Mouse (Mus musculus): Measurements from ENCODE around the gene Heatr5a. TPM values are rescaled to one million over a fixed set of nuclear protein-coding genes. Genes with fewer than 3 reads are reported as not detected.

Heatr5a gene
- polyA plus RNA-seq, 1 experiment: not detected

DNA sequence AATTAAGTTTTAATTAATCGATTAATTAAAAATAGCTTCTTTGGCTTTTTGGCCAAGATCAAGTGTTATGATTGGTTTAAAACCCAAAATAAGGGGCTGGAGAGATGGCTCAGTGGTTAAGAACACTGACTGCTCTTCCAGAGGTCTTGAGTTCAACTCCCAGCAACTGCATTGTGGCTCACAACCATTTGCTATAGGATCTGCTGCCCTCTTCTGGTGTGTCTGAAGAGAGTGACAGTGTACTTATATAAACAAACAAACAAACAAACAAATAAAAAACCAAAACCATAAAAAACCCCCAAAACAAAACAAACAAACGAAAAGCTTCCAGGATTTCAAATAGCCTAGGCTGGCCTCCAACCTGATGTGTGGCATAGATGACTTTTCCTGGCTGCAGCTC is 89.3 kb downstream of the Heatr5a start:
- no peak for TF ChIP-seq POLR2A (IDR thresholded peaks at IDR 0.05; ENCODE audit: insufficient read depth, low read depth, low read length)
- WGBS: 86% methylated on average over 2 of the region's 2 CpGs
- Histone ChIP-seq H3K4me1 (ENCODE audit: control insufficient read depth, insufficient read depth, low read length) (no peaks in the 10 kb centered on the region; the same call in 1 of the 2 replicates), H3K4me3 (ENCODE audit: insufficient read depth, low read depth, low read length) (no peak overlapping the region), H3K27ac (ENCODE audit: insufficient read depth, low read depth, low read length) (no peak overlapping the region)

GRCm38 (mm10) chr12:51871446-51872144 is 99.5 kb downstream of the Heatr5a start:
- Histone ChIP-seq H3K4me1 (ENCODE audit: control insufficient read depth, insufficient read depth, low read length) (no peaks in the 10 kb centered on the region), H3K27ac (ENCODE audit: insufficient read depth, low read depth, low read length) (no peak overlapping the region), H3K4me3 (ENCODE audit: insufficient read depth, low read depth, low read length) (no peak overlapping the region)
- no peak for TF ChIP-seq CTCF (IDR thresholded peaks at IDR 0.05; ENCODE audit: insufficient read depth, low read depth, low read length)
- 73% methylated on average over 11 of the region's 11 CpGs for WGBS

- 87% methylated on average over 3 of the region's 3 CpGs for WGBS
- no peak overlapping the region for H3K4me3 ChIP-seq (ENCODE audit: insufficient read depth, low read depth, low read length)
- TF ChIP-seq POLR2A (IDR thresholded peaks at IDR 0.05; ENCODE audit: insufficient read depth, low read depth, low read length) (no peak), CTCF (IDR thresholded peaks at IDR 0.05; ENCODE audit: insufficient read depth, low read depth, low read length) (no peak)
Observed at GRCm38 (mm10) chr12:51869511-51869910, 101.6 kb downstream of the Heatr5a start.

GRCm38 (mm10) chr12:51867076-51867475 is 104.0 kb downstream of the Heatr5a start:
- Histone ChIP-seq H3K4me1 (ENCODE audit: control insufficient read depth, insufficient read depth, low read length) (peaks cover 8% of the 10 kb centered on the region), H3K4me3 (ENCODE audit: insufficient read depth, low read depth, low read length) (no peak overlapping the region), H3K27ac (ENCODE audit: insufficient read depth, low read depth, low read length) (no peak overlapping the region)
- TF ChIP-seq POLR2A (IDR thresholded peaks at IDR 0.05; ENCODE audit: insufficient read depth, low read depth, low read length) (no peak), CTCF (IDR thresholded peaks at IDR 0.05; ENCODE audit: insufficient read depth, low read depth, low read length) (no peak)
- WGBS: 89% methylated on average over 8 of the region's 8 CpGs

More at GRCm38 (mm10) chr12:51869511-51869910, 101.6 kb downstream of the Heatr5a start:
- Histone ChIP-seq H3K4me1 (ENCODE audit: control insufficient read depth, insufficient read depth, low read length) (peaks cover 8% of the 10 kb centered on the region), H3K27ac (ENCODE audit: insufficient read depth, low read depth, low read length) (no peak overlapping the region)

GRCm38 (mm10) chr12:51866226-51866910 is 104.8 kb downstream of the Heatr5a start:
- Histone ChIP-seq H3K27ac (ENCODE audit: insufficient read depth, low read depth, low read length) (peak overlapping the region; percentile 41; the same call in 1 of the 2 replicates), H3K4me1 (ENCODE audit: control insufficient read depth, insufficient read depth, low read length) (peaks cover 8% of the 10 kb centered on the region), H3K4me3 (ENCODE audit: insufficient read depth, low read depth, low read length) (no peak overlapping the region)
- WGBS: 43% methylated on average over 13 of the region's 13 CpGs
- no peak for TF ChIP-seq POLR2A (IDR thresholded peaks at IDR 0.05; ENCODE audit: insufficient read depth, low read depth, low read length)
- no peak for TF ChIP-seq CTCF (IDR thresholded peaks at IDR 0.05; ENCODE audit: insufficient read depth, low read depth, low read length)

GRCm38 (mm10) chr12:51865790-51866179 is 105.3 kb downstream of the Heatr5a start:
- WGBS: 42% methylated on average over 4 of the region's 4 CpGs
- peak overlapping the region; percentile 41; the same call in 1 of the 2 replicates for H3K27ac ChIP-seq (ENCODE audit: insufficient read depth, low read depth, low read length)
- H3K4me3 ChIP-seq (ENCODE audit: insufficient read depth, low read depth, low read length): no peak overlapping the region
- H3K4me1 ChIP-seq (ENCODE audit: control insufficient read depth, insufficient read depth, low read length): peaks cover 8% of the 10 kb centered on the region
- TF ChIP-seq POLR2A (IDR thresholded peaks at IDR 0.05; ENCODE audit: insufficient read depth, low read depth, low read length) (no peak), CTCF (IDR thresholded peaks at IDR 0.05; ENCODE audit: insufficient read depth, low read depth, low read length) (no peak)

- 0 out of 2 replicates have a peak overlapping the region, but pooled peaks have one; percentile 20 for H3K27ac ChIP-seq (ENCODE audit: insufficient read depth, low read depth, low read length)
- WGBS: 42% methylated on average over 9 of the region's 9 CpGs
- peaks cover 8% of the 10 kb centered on the region for H3K4me1 ChIP-seq (ENCODE audit: control insufficient read depth, insufficient read depth, low read length)
- no peak for TF ChIP-seq CTCF (IDR thresholded peaks at IDR 0.05; ENCODE audit: insufficient read depth, low read depth, low read length)
- TF ChIP-seq POLR2A (IDR thresholded peaks at IDR 0.05; ENCODE audit: insufficient read depth, low read depth, low read length): no peak
- H3K4me3 ChIP-seq (ENCODE audit: insufficient read depth, low read depth, low read length): no peak overlapping the region
Observed at GRCm38 (mm10) chr12:51865061-51865789, 105.9 kb downstream of the Heatr5a start.

GRCm38 (mm10) chr12:51863116-51864002 is 107.8 kb downstream of the Heatr5a start:
- no peak overlapping the region for H3K27ac ChIP-seq (ENCODE audit: insufficient read depth, low read depth, low read length)
- H3K4me1 ChIP-seq (ENCODE audit: control insufficient read depth, insufficient read depth, low read length): peaks cover 8% of the 10 kb centered on the region
- WGBS: 91% methylated on average over 14 of the region's 14 CpGs
- no peak overlapping the region for H3K4me3 ChIP-seq (ENCODE audit: insufficient read depth, low read depth, low read length)
- TF ChIP-seq CTCF (IDR thresholded peaks at IDR 0.05; ENCODE audit: insufficient read depth, low read depth, low read length): no peak
- no peak for TF ChIP-seq POLR2A (IDR thresholded peaks at IDR 0.05; ENCODE audit: insufficient read depth, low read depth, low read length)

Data from olfactory bulb, adult 2 months (tissue).